Mouse (Mus musculus): ENCODE measurements around the gene Hap1. TPM values are rescaled to one million over a fixed set of nuclear protein-coding genes. Genes with fewer than 3 reads are reported as not detected.

Hap1 gene
- 33.8 and 134 TPM in 2 replicates for polyA plus RNA-seq (2012; rRNA removed)

DNA sequence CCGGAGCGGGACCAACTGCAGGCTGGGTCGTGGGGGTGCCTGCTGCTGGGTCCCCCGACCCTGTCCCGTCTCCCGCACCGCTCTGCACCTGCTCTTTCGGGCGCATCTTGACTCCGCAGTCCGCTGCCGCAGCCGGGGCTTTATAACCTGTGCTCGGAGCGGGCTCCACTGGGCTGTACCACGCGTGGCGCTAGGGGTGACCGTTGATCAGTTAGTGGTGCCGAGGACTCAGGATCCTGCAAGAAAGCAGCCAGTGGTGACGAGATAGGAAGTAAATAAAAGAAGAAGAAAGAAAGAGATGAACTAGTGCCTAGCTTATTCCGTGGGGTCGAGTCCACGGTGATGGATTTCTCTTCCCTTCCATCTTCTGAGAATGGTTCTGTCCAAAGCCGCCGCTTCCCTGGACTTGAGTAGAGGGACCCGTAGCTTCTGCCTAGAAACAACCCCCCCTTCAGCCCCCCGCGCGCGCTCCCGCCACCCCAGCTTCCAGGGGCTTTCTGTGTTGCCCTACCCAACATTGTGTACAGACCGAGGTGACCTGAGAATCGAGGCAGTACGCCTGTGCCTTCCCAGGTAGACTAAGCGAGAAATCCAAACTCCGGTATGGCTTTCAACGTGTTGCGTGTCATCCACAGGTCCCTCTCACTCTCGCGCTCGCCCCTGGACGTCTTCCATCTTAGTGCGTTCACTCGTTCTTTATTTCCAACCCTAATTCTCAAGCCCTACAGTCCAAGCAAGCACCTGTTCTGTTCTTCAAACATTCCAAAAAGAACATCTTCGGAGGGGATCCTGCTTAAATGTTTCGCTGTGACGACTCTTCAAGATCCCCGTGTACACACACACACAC is at the start of gene Hap1:
Gene Hap1, minus strand, starts transcription at position 157 of the 847 bp plus-strand sequence.

DNA sequence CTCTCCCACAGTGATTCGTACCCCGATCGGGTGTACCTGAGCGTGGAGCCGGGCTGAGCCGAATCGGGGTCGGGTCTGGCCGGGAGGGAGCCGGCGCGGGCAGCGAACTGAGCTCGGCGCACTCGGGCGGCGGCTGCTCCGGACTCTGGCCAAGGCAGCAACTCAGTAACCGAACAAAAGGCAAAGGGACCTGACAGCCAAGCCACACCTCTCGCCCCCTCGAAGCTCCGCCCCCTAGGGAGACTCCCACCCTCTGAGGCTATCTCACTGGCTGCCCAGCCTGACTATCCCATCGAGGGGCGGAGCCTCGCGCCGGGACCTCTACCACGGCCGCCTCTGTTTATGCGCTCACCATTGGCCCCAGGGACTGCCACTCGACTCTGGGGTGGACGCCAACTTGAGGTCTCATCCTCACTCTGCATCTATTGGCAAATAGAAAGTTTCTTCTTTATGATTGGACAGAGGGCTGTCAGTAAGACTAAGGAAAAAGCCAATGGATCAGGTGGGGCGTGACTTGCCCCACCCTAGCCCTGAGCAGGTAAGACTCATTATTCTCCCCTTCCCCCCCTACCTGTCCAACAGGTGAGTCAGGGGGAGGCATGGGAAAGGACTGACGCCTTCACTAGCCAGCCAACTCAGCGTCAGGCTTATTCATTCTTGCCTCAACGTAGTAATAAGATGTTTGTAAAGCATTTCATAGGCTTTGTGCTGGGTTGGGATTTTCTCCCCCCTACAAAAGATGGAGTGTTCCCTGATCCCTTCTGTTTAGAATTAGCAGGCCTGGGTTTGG is 41.9 kb upstream of the Hap1 start, which contains the start of gene Jup:
Gene Jup, minus strand, starts transcription at position 164 of the 790 bp plus-strand sequence.

DNA sequence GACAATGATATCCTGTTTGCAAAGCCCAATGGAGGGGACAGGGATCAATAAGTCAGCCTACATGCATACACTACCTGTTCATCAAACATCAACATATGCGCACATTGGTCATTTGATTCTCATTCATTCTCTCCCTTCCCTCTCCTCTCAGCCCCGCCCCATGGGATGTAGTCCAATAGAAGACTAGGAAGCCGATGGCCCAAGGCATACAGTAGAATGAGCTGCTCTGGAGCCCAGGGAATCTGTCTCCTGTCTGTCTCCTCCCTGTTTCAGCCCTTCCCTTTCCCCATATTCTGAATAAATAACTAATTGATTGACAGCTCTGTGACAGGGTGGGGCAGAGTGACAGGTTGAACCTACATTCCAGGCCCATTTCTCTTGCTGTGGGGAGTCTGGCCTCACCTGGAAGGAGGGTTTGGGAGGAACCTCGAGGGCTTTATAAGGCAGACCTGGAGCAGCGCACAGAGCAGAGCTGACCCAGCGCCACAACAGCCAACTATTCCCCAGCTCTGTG is 21.9 kb downstream of the Hap1 start, which contains the start of gene Gast:
Gene Gast, plus strand, starts transcription at position 464 of the 514 bp plus-strand sequence.

DNA sequence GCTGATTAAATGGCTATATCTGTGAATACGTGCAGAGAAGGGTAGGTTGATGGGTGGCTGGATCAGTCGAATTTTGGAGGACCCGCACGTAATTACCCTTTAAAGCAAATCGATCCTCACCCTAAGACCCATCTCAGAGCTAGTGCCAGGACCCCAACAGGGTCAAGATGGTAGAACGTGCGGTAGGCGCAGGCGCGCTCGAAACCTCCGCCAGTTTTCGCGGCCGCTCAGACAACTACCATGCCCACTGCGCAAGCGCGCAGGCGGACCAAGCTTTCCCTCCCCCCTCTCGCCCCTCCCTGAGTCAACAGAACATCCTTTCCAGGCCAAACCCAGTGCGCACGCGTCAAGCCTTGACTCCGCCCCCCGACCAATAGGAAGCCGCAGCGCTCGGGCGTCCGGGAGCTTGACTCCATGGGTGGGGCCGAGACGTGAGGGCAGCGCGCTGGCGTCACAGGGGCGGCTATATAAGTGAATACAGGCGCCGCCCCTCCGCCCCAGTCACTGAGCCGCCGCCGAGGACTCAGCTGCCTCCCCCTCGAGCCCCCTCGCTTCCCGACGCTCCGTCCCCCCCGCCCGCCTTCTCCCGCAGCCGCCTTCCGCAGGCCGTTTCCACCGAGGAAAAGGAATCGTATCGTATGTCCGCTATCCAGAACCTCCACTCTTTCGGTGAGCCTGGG is 36.3 kb downstream of the Hap1 start, which contains the start of gene Eif1:
Gene Eif1, plus strand, starts transcription at position 394 of the 680 bp plus-strand sequence.

Other genes starting within 250 kb of the Hap1 start
- 0.05 and 0.16 TPM in 2 replicates for gene Krt13, start 234.6 kb downstream of the Hap1 start, polyA plus RNA-seq (2012; rRNA removed)
- gene Krt15, start 220.2 kb downstream of the Hap1 start, polyA plus RNA-seq (2012; rRNA removed) = 6.1 and 7.9 TPM in 2 replicates
- 8.8 and 9.2 TPM in 2 replicates for gene Krt19, start 207.5 kb downstream of the Hap1 start, polyA plus RNA-seq (2012; rRNA removed)
- gene Krt9, start 162.9 kb downstream of the Hap1 start, polyA plus RNA-seq (2012; rRNA removed) = 0.05 and 0.36 TPM in 2 replicates
- gene Krt14, start 148.6 kb downstream of the Hap1 start, polyA plus RNA-seq (2012; rRNA removed) = 3.2 and 9.1 TPM in 2 replicates
- gene Krt16, start 107.2 kb downstream of the Hap1 start, polyA plus RNA-seq (2012; rRNA removed) = not detected in 2 replicates
- 0.14 and 0.73 TPM in 2 replicates for gene Krt17, start 95.1 kb downstream of the Hap1 start, polyA plus RNA-seq (2012; rRNA removed)
- not detected in 2 replicates for gene Krt42, start 86.3 kb downstream of the Hap1 start, polyA plus RNA-seq (2012; rRNA removed)
- 215 and 452 TPM in 2 replicates for gene Eif1, start 36.2 kb downstream of the Hap1 start, polyA plus RNA-seq (2012; rRNA removed)
- 0.19 TPM in 1 of 2 replicates, not detected in the other for gene Gast, start 21.7 kb downstream of the Hap1 start, polyA plus RNA-seq (2012; rRNA removed)
- gene Jup, start 41.6 kb upstream of the Hap1 start, polyA plus RNA-seq (2012; rRNA removed) = 21.6 and 38.3 TPM in 2 replicates
- 16.9 and 31.2 TPM in 2 replicates for gene P3h4, start 58.7 kb upstream of the Hap1 start, polyA plus RNA-seq (2012; rRNA removed)
- gene Fkbp10, start 59.6 kb upstream of the Hap1 start, polyA plus RNA-seq (2012; rRNA removed) = 28.6 and 64.3 TPM in 2 replicates
- 71.6 and 105 TPM in 2 replicates for gene Nt5c3b, start 85.7 kb upstream of the Hap1 start, polyA plus RNA-seq (2012; rRNA removed)
- 0.86 and 1.3 TPM in 2 replicates for gene Klhl10, start 85.8 kb upstream of the Hap1 start, polyA plus RNA-seq (2012; rRNA removed)
- 9.5 and 9.8 TPM in 2 replicates for gene Klhl11, start 116.6 kb upstream of the Hap1 start, polyA plus RNA-seq (2012; rRNA removed)
- 174 and 188 TPM in 2 replicates for gene Acly, start 171.9 kb upstream of the Hap1 start, polyA plus RNA-seq (2012; rRNA removed)
- gene Ttc25, start 189.5 kb upstream of the Hap1 start, polyA plus RNA-seq (2012; rRNA removed) = 1.1 and 1.6 TPM in 2 replicates
- 10.0 and 14.6 TPM in 2 replicates for gene Cnp, start 218.8 kb upstream of the Hap1 start, polyA plus RNA-seq (2012; rRNA removed)

Data from central nervous system, embryonic 11.5 days (tissue).